Mouse (Mus musculus) erythroblast, embryonic 14.5 days (primary cell): ENCODE data around the gene Adora3.

Source experiments
- GATA1 ChIP-seq: IDR thresholded peaks from 2 replicates; pipeline ENCODE4 v1.6.1; 2012; ENCODE audit warnings: low read length, inconsistent platforms, mixed read lengths
- TAL1 ChIP-seq: IDR thresholded peaks from 3 replicates; pipeline ENCODE4 v1.6.1; 2012; ENCODE audit warnings: low read length, inconsistent platforms, mixed read lengths

GRCm38 (mm10) chr3:105935033-105935432 lies 64.4 kb downstream of the Adora3 start:
- TF ChIP-seq GATA1, result no peak
- TF ChIP-seq TAL1, result no peak
